Mouse (Mus musculus) brain, embryonic 18.5 days (tissue): Measurements from ENCODE around the gene Dmrtc2.
A peak's percentile ranks its signal among the peaks of the same experiment; 100 is the strongest.
"Not testable (repeated sequence)": the region's sequence is repeated elsewhere in the genome, so short reads cannot be mapped to it uniquely, and the experiment has no call there.

Experiments used
- DNase-seq: peaks from one replicate; pipeline ENCODE4 v3.0.0-alpha.2; 2012; ENCODE audit warnings: low read depth, low spot score

The Dmrtc2 gene

GRCm38 (mm10) chr7:24869532-24870165 is at the start of gene Dmrtc2, which contains the start of gene Lypd4:
Gene Dmrtc2 (plus strand): TSS chr7:24870057.
Gene Lypd4 (minus strand): TSS chr7:24869941.
- no peak for DNase-seq

- no peak for DNase-seq
Measured at GRCm38 (mm10) chr7:24824452-24824851, 45.4 kb upstream of the Dmrtc2 start.

- DNase-seq = no peak
Measured at GRCm38 (mm10) chr7:24827181-24827580, 42.7 kb upstream of the Dmrtc2 start.

GRCm38 (mm10) chr7:24838732-24839409 is 31.0 kb upstream of the Dmrtc2 start:
- DNase-seq = not testable (repeated sequence)

GRCm38 (mm10) chr7:24839410-24839808 is 30.4 kb upstream of the Dmrtc2 start:
- no peak for DNase-seq

- no peak for DNase-seq
Measured at GRCm38 (mm10) chr7:24840331-24840730, 29.5 kb upstream of the Dmrtc2 start.

GRCm38 (mm10) chr7:24841009-24841408 is 28.8 kb upstream of the Dmrtc2 start:
- DNase-seq = no peak

GRCm38 (mm10) chr7:24844144-24844543 is 25.7 kb upstream of the Dmrtc2 start:
- no peak for DNase-seq

GRCm38 (mm10) chr7:24845181-24845580 is 24.7 kb upstream of the Dmrtc2 start:
- DNase-seq = no peak

GRCm38 (mm10) chr7:24845713-24846112 is 24.1 kb upstream of the Dmrtc2 start:
- DNase-seq = peak; percentile 14

GRCm38 (mm10) chr7:24846576-24846975 is 23.3 kb upstream of the Dmrtc2 start:
- not testable (repeated sequence) for DNase-seq

GRCm38 (mm10) chr7:24850162-24850561 is 19.7 kb upstream of the Dmrtc2 start:
- no peak for DNase-seq

- DNase-seq = no peak
Measured at GRCm38 (mm10) chr7:24850899-24851303, 19.0 kb upstream of the Dmrtc2 start.

GRCm38 (mm10) chr7:24851596-24852325 is 18.1 kb upstream of the Dmrtc2 start:
- no peak for DNase-seq

- no peak for DNase-seq
Measured at GRCm38 (mm10) chr7:24852557-24853232, 17.2 kb upstream of the Dmrtc2 start.

GRCm38 (mm10) chr7:24853233-24853563 is 16.7 kb upstream of the Dmrtc2 start:
- DNase-seq = no peak

- no peak for DNase-seq
Measured at GRCm38 (mm10) chr7:24853695-24854094, 16.2 kb upstream of the Dmrtc2 start.

- DNase-seq = no peak
Measured at GRCm38 (mm10) chr7:24856460-24857120, 13.3 kb upstream of the Dmrtc2 start.

- no peak for DNase-seq
Measured at GRCm38 (mm10) chr7:24859234-24859633, 10.6 kb upstream of the Dmrtc2 start.

- DNase-seq = no peak
Measured at GRCm38 (mm10) chr7:24861913-24862312, 7.9 kb upstream of the Dmrtc2 start, which contains the start of gene Gm9844. Gene Gm9844 (plus strand): TSS chr7:24862213.

GRCm38 (mm10) chr7:24862853-24863252 is 7.0 kb upstream of the Dmrtc2 start:
- DNase-seq = no peak
